Mouse (Mus musculus): Measurements from ENCODE around the gene Trpc4ap. TPM values are rescaled to one million over a fixed set of nuclear protein-coding genes. Genes with fewer than 3 reads are reported as not detected.

The Trpc4ap gene
- polyA plus RNA-seq, 1 experiment from 2014 or later, result 133 TPM

- no peaks in the 10 kb centered on the region for H3K9me3 ChIP-seq
- H3K36me3 ChIP-seq, result peaks cover 69% of the 10 kb centered on the region
- no peak overlapping the region for H3K4me2 ChIP-seq
- no peak overlapping the region for H3K9ac ChIP-seq
- 89% methylated on average over 4 of the region's 4 CpGs for WGBS
- no peaks in the 10 kb centered on the region for H3K27me3 ChIP-seq
- H3K27ac ChIP-seq, result no peak overlapping the region
- no peaks in the 10 kb centered on the region for H3K4me1 ChIP-seq
- no peak overlapping the region for H3K4me3 ChIP-seq
- ATAC-seq (ENCODE audit: borderline replicate concordance, extremely low read depth, low FRiP score, low TSS enrichment), result no peak
These were observed 23.7 kb downstream of the Trpc4ap start for GRCm38 (mm10) chr2:155668461-155668860.

DNA sequence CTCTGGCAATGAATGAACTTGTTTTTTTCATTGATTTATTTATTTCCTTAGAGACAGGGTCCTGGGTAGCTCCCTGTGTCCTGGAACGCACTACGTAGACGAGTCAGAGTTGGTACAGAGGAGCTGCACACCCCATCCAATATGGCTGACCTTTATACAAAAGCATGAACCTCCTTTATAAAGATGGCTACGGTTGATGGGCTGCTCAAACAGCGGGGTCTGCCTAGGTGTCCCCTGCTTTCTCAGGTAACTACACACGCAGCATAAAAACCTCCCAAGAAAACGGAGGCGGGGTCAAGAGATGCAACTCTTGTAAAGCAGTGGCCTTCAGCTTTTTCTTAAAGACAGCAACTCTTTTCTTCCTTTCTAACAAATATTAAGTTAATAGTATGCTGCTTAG lies 24.3 kb downstream of the Trpc4ap start:
- 94% methylated on average over 8 of the region's 8 CpGs for WGBS
- Histone ChIP-seq H3K27me3 (no peaks in the 10 kb centered on the region), H3K36me3 (peaks cover 70% of the 10 kb centered on the region), H3K4me2 (no peak overlapping the region), H3K27ac (no peak overlapping the region), H3K4me1 (no peaks in the 10 kb centered on the region), H3K4me3 (no peak overlapping the region), H3K9me3 (no peaks in the 10 kb centered on the region), H3K9ac (no peak overlapping the region)
- no peak for ATAC-seq (ENCODE audit: borderline replicate concordance, extremely low read depth, low FRiP score, low TSS enrichment)

DNA sequence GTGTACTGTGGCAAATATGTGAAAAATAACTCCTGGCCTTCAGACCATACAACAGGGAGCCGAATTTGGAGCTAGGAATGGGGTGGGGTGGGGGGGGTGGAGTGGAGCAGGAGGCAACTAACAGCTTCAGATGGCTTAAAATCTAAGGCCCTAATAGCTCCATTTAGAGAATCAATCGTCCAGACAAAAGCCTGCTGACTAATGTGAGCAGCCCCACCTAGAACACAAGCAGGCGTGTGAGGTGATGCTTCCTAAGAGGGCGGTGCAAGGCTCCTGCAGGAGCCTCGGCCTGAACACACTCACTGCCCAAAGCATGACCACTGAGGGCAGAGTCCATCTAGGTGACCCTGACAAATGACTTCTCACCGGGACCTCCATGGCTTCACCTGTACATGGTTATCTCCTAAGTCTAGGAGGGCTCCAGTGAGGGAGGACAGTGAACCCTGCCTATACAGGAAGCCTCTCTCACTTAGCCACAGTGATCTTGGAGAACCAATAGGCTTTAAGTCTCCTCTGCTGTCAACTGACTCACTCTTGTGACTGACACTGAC lies 28.2 kb downstream of the Trpc4ap start:
- WGBS, result 77% methylated on average over 6 of the region's 6 CpGs
- H3K27ac ChIP-seq, result no peak overlapping the region
- H3K4me3 ChIP-seq, result no peak overlapping the region
- ATAC-seq (ENCODE audit: borderline replicate concordance, extremely low read depth, low FRiP score, low TSS enrichment), result no peak
- H3K36me3 ChIP-seq, result peaks cover 73% of the 10 kb centered on the region
- no peak overlapping the region for H3K4me2 ChIP-seq
- H3K9ac ChIP-seq, result no peak overlapping the region
- H3K9me3 ChIP-seq, result no peaks in the 10 kb centered on the region
- H3K27me3 ChIP-seq, result no peaks in the 10 kb centered on the region
- H3K4me1 ChIP-seq, result no peaks in the 10 kb centered on the region

DNA sequence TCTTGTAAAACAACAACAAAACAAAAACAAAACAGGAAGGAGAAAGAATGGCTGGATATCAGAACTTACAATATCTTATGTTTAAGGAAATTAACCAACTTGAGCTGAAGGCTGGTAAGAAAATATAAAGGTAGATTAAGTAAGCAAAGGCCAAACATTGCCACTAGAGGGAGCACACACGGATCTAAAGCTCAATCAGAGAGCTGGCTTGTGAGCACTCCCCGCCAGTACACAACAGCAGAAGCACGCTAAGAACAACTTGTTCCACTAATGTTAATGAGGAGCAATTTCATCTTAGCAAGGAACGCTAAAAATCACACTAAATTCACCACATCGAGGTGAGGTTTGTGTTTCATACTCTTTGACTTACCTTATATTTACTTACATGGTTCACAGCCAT lies 29.1 kb downstream of the Trpc4ap start:
- Histone ChIP-seq H3K36me3 (peaks cover 72% of the 10 kb centered on the region), H3K9ac (no peak overlapping the region), H3K4me1 (no peaks in the 10 kb centered on the region), H3K4me2 (no peak overlapping the region), H3K27ac (no peak overlapping the region), H3K4me3 (no peak overlapping the region), H3K27me3 (no peaks in the 10 kb centered on the region), H3K9me3 (no peaks in the 10 kb centered on the region)
- WGBS, result 25% methylated on average over 5 of the region's 5 CpGs
- no peak for ATAC-seq (ENCODE audit: borderline replicate concordance, extremely low read depth, low FRiP score, low TSS enrichment)

DNA sequence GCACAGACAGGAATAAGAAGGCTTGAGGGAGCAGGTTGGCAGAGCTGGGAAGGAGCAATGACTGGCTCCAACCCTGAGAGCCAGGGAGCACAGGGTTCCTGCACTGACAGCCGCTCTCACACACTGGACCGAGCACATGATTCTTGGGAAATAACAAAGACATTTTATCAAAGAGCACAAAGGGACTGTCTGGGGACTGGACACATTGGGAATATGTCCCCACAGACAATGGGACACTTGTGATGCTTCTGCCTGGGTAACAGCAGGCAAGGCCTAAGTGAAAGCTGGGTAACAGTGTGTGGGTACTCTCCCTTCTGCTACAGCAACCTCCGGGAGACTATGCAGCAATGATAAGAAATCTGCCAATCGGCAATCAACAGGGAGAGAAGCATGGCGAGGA lies 29.8 kb downstream of the Trpc4ap start:
- Histone ChIP-seq H3K4me3 (no peak overlapping the region), H3K36me3 (peaks cover 73% of the 10 kb centered on the region), H3K9ac (no peak overlapping the region), H3K4me2 (no peak overlapping the region), H3K27me3 (no peaks in the 10 kb centered on the region), H3K9me3 (no peaks in the 10 kb centered on the region), H3K4me1 (no peaks in the 10 kb centered on the region), H3K27ac (no peak overlapping the region)
- WGBS, result 87% methylated on average over 5 of the region's 5 CpGs
- ATAC-seq (ENCODE audit: borderline replicate concordance, extremely low read depth, low FRiP score, low TSS enrichment), result no peak

DNA sequence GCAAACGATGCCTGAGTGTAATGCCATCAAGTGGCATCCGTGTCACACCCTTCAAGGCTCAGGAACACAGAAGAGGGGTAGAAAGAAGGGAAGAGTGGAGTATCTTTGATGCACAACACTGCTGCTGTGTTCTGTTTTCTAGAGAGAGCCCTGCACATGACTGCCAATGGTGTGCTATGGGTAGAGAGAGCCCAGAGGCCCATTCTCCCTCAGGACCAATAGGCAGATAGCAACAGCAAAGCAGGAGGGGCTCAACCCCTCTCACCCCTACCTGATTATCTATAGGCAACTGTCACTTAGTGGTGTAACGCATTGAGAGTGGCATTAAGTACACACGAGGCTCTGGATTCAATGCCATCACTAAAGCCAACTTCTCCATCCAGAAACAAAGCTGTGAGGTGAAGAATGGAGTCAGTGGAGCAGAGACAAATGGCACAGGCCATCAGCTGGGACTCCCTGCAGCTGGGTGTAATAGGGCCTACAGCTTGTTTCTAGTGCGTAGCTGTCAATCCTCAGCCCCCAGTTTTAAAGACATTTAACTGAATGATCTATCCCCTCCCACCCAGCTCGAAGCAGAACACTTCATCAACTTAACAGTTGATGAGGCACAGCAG lies 36.3 kb downstream of the Trpc4ap start:
- no peaks in the 10 kb centered on the region for H3K4me1 ChIP-seq
- peaks cover 80% of the 10 kb centered on the region for H3K36me3 ChIP-seq
- no peak overlapping the region for H3K27ac ChIP-seq
- no peak overlapping the region for H3K9ac ChIP-seq
- no peaks in the 10 kb centered on the region for H3K27me3 ChIP-seq
- no peaks in the 10 kb centered on the region; the same call in 1 of the 2 replicates for H3K9me3 ChIP-seq
- no peak overlapping the region for H3K4me2 ChIP-seq
- 82% methylated on average over 6 of the region's 6 CpGs for WGBS
- no peak for ATAC-seq (ENCODE audit: borderline replicate concordance, extremely low read depth, low FRiP score, low TSS enrichment)
- H3K4me3 ChIP-seq, result no peak overlapping the region

- Histone ChIP-seq H3K9me3 (no peaks in the 10 kb centered on the region; the same call in 1 of the 2 replicates), H3K4me3 (no peak overlapping the region), H3K9ac (no peak overlapping the region), H3K4me2 (no peak overlapping the region), H3K27ac (no peak overlapping the region), H3K4me1 (no peaks in the 10 kb centered on the region), H3K36me3 (peaks cover 82% of the 10 kb centered on the region), H3K27me3 (no peaks in the 10 kb centered on the region)
- no peak for ATAC-seq (ENCODE audit: borderline replicate concordance, extremely low read depth, low FRiP score, low TSS enrichment)
- 88% methylated on average over 5 of the region's 5 CpGs for WGBS
These were observed 39.6 kb downstream of the Trpc4ap start for GRCm38 (mm10) chr2:155652618-155653017.

GRCm38 (mm10) chr2:155645746-155646145 lies 46.4 kb downstream of the Trpc4ap start:
- 84% methylated on average over 7 of the region's 7 CpGs for WGBS
- Histone ChIP-seq H3K9me3 (no peaks in the 10 kb centered on the region), H3K4me1 (no peaks in the 10 kb centered on the region), H3K9ac (no peak overlapping the region), H3K27ac (no peak overlapping the region), H3K36me3 (peaks cover 70% of the 10 kb centered on the region), H3K4me2 (no peak overlapping the region), H3K4me3 (no peak overlapping the region), H3K27me3 (no peaks in the 10 kb centered on the region)
- ATAC-seq (ENCODE audit: borderline replicate concordance, extremely low read depth, low FRiP score, low TSS enrichment), result no peak

DNA sequence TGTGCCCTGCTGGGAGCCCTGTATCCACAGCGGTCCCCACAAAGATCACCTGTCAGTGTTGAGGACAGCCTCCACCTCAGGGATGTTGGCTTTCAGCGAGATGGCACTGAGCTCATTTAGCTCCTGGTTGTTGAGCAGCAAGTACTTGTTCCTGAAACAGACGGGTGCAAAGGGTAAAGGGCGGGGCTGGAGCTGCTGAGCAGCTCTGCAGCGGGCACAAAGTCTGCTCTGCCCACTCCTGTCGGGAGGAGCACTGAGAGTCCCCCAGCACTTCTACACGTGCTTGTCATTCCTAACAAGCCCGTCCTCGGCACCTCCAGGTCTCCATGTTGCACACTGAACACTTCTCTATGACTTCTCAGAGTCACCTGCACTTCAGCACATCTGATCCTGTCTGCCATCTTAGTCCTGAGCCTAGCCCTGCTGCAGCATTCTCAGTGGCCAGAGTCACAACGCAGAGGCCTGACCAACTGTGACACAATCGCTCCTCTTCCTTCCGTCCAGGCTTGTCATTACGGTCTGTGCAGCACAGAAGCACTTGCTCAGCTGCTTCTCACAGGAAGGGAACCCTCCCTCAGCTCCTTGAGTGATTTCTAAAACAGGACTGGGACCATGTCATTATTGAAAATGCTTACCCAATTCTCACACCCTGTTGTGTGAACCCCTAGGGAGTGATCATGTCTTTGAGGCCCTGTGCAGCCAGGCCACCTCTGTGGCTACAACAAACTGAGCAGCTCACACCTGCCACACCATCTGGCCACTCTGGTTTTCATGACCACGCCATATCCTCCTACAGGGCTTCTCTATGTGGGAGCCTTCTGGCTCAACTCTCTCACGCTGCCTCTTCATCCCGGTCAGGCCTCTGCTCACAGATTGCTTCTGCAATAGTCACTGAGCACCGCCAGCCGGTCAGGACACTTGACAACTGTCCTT lies 50.4 kb downstream of the Trpc4ap start:
- Histone ChIP-seq H3K36me3 (peaks cover 79% of the 10 kb centered on the region), H3K9me3 (no peaks in the 10 kb centered on the region), H3K4me2 (no peak overlapping the region), H3K4me3 (no peak overlapping the region), H3K4me1 (no peaks in the 10 kb centered on the region), H3K27me3 (no peaks in the 10 kb centered on the region), H3K27ac (no peak overlapping the region), H3K9ac (no peak overlapping the region)
- ATAC-seq (ENCODE audit: borderline replicate concordance, extremely low read depth, low FRiP score, low TSS enrichment), result no peak
- WGBS, result 82% methylated on average over 18 of the region's 18 CpGs

- H3K4me3 ChIP-seq, result no peak overlapping the region
- no peaks in the 10 kb centered on the region for H3K27me3 ChIP-seq
- no peaks in the 10 kb centered on the region for H3K9me3 ChIP-seq
- H3K27ac ChIP-seq, result no peak overlapping the region
- H3K4me2 ChIP-seq, result no peak overlapping the region
- 87% methylated on average over 6 of the region's 6 CpGs for WGBS
- no peak overlapping the region for H3K9ac ChIP-seq
- H3K36me3 ChIP-seq, result peaks cover 89% of the 10 kb centered on the region
- H3K4me1 ChIP-seq, result no peaks in the 10 kb centered on the region
- no peak for ATAC-seq (ENCODE audit: borderline replicate concordance, extremely low read depth, low FRiP score, low TSS enrichment)
These were observed 51.5 kb downstream of the Trpc4ap start for GRCm38 (mm10) chr2:155640656-155641055.

GRCm38 (mm10) chr2:155637411-155637810 lies 54.8 kb downstream of the Trpc4ap start:
- Histone ChIP-seq H3K4me3 (no peak overlapping the region), H3K9me3 (no peaks in the 10 kb centered on the region), H3K9ac (no peak overlapping the region), H3K36me3 (peaks cover 84% of the 10 kb centered on the region), H3K27me3 (peaks cover 4% of the 10 kb centered on the region; the same call in 1 of the 2 replicates), H3K27ac (no peak overlapping the region), H3K4me2 (no peak overlapping the region), H3K4me1 (no peaks in the 10 kb centered on the region)
- ATAC-seq (ENCODE audit: borderline replicate concordance, extremely low read depth, low FRiP score, low TSS enrichment), result no peak
- whole genome bisulfite sequencing, result 84% methylated on average over 4 of the region's 4 CpGs

- no peak overlapping the region for H3K4me3 ChIP-seq
- H3K36me3 ChIP-seq, result peaks cover 79% of the 10 kb centered on the region
- H3K27me3 ChIP-seq, result peaks cover 9% of the 10 kb centered on the region; the same call in 1 of the 2 replicates
- no peak overlapping the region for H3K9ac ChIP-seq
- no peak overlapping the region for H3K27ac ChIP-seq
- no peak for ATAC-seq (ENCODE audit: borderline replicate concordance, extremely low read depth, low FRiP score, low TSS enrichment)
- H3K9me3 ChIP-seq, result no peaks in the 10 kb centered on the region
- H3K4me2 ChIP-seq, result no peak overlapping the region
- no peaks in the 10 kb centered on the region for H3K4me1 ChIP-seq
These were observed 55.3 kb downstream of the Trpc4ap start for GRCm38 (mm10) chr2:155636881-155637280.

Data from lung, embryonic 15.5 days (tissue).